Mouse (Mus musculus): ENCODE measurements around the gene Chd5. TPM values are rescaled to one million over a fixed set of nuclear protein-coding genes. Genes with fewer than 3 reads are reported as not detected.
A peak's percentile ranks its signal among the peaks of the same experiment; 100 is the strongest.

The Chd5 gene
- polyA plus RNA-seq, 1 experiment from 2014 or later = 0.07 TPM

DNA sequence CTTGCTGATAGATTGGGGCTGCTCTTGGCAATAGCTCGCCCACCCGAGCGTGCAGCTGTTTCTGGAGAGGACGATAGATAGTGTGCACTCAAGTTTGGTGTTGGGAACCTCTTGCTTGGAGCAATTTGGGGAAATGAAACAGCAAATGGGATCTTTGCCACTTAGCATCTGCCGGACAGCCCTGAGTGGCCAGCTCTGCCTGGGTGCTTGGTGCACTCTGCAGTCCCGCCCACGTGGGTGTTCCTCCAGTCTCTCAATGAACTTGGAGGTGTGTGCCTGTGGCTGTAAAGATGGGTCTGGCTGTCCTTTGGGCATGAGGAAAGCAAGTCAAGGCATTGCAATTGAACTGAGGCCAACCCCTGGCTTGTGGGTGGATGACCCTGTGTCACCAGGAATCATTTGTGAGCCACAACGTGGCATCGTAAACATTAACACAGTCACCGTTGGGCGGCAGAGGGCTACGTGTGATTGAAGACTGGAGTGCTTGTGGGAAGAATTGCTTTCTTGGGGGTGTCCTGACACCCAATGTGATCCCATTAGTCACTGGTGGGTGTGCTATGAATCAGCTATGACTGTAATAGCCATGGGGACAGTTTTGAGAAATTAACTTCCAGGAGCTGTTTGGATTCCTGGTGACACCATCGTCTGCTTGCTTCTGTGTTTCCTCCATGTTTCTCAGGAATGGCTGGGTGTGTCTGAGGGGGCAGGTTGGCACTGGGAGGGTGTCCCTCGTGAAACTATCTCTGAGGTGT is 15.6 kb downstream of the Chd5 start:
- DNase-seq (ENCODE audit: low spot score) = no peak

DNA sequence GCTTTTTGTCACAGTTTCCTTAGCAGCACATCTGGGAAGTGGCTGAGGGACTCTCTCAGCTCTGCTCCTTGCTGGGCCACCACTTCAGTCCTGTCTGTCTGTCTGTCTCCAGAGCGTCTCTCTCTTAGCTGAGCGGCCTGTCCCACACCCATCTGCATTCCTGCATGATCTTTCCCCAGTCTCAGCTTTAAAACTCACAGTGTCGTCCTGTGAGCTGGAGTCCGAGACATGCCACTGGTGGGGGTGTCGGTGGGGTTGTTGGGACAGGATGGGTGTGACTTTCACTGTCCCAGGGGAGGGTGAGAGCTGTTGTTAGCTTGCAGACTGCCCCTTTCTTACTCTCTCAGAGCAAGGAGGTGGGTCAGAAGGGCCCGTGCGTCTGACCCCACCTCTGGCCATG is 17.2 kb downstream of the Chd5 start:
- DNase-seq (ENCODE audit: low spot score) = no peak

DNA sequence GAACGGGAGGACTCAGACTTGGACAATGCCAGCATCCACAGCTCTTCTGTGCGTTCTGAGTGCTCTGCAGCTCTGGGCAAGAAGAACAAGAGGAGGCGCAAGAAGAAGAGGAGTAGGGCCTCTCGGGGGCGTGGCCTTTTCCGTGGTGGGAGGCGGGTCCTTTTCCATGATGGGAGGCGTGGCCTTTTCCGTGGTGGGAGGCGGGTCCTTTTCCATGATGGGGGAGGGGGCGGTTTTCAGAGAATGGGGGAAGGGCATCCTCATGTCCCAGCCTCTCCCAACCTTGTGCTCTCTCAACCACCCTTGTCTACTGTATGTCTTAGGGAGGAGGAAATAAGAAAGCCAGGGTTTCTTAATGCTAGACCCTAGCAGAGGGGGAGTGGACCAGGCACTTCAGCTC is 21.2 kb downstream of the Chd5 start:
- no peak for DNase-seq (ENCODE audit: low spot score)

DNA sequence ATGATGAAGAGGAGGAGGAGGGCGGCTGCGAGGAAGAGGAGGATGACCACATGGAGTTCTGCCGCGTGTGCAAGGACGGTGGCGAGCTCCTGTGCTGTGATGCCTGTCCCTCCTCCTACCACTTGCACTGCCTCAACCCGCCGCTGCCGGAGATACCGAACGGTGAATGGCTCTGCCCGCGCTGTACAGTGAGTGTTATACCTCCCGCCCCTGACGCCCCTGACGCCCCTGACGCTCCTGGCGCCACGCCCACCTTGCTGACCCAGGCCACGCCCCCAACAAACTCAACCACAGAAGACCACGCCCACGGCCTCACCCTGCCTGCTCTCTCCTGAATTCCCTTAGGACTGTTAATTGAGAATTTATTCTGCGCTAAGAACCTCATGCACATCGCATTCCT is 22.4 kb downstream of the Chd5 start:
- peak; percentile 39 for DNase-seq (ENCODE audit: low spot score)

DNA sequence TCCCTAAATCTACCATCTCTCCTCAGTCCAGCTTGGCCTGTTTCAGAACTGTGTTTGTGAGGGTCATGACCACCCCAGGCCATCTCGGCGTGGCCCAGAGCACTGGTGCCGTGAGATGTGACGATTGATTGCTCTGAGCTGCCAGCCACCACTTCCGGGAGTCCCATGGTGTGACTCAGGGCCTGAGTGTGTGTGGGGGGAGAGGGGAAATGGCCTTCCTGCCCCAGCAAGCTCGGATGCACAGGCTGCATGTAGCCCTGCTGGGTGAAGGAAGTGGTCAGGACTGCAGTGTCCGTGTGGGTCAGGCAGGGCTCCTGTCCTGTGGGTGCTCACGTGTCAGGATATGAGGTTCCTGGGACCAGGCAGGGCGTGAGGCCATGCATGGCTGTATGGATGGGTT is 23.7 kb downstream of the Chd5 start:
- no peak for DNase-seq (ENCODE audit: low spot score)

DNA sequence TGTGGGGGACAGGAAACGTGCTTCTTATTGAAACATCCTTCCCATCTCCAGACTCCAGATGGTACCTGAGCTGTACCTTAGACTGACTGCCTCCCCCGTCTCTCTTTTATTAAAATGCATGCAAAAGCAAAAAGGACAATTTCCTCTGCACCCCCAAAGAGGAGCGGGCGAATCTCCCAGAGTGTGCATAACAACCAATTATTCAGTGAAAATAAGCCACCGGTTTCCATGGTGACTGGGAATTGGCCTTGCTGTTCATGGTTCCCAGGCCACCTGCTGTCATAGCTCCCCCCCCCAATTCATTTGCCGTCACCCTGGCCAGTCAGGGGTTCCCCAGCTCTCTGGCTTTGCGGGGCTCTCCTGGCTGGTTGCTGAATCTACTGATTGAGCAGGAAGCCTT is 26.8 kb downstream of the Chd5 start:
- DNase-seq (ENCODE audit: low spot score) = no peak

DNA sequence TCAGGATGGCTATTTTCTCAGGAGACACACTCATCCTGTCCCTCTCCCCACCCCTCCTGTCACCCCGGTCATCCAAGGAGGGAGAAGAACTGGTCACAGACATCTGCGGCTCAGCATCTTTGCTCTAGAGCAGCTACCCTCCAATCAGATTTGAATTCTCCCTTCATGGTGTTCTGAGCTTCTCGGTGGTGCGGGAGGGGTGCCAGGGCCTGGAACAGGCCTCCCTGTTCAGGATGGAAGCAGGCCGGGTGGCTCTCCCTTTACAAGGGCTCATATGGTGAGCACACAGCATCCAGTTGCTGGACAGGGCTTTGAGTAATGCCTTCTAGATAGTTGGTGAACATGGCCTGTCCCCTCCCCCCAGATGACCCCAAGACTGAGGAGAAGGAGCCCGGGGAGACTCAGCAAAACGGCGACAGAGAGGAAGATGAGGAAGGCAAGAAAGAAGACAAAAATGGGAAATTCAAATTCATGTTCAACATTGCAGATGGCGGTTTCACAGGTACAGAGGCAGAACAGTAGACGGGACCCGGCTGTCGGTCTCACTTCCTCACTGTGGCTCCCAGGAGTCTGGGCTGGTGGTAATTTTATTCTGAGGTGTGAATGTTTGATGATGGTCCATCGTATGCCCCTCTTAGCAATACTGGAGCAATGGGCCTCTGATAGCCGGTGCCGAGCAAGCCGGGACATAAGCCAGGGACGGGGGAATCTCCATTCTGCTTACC is 44.2 kb downstream of the Chd5 start:
- DNase-seq (ENCODE audit: low spot score) = no peak

GRCm38 (mm10) chr4:152385644-152386043 is 47.2 kb downstream of the Chd5 start:
- DNase-seq (ENCODE audit: low spot score) = peak; percentile 31

- no peak for DNase-seq (ENCODE audit: low spot score)
Observed at GRCm38 (mm10) chr4:152392192-152392591, 53.7 kb downstream of the Chd5 start.

DNA sequence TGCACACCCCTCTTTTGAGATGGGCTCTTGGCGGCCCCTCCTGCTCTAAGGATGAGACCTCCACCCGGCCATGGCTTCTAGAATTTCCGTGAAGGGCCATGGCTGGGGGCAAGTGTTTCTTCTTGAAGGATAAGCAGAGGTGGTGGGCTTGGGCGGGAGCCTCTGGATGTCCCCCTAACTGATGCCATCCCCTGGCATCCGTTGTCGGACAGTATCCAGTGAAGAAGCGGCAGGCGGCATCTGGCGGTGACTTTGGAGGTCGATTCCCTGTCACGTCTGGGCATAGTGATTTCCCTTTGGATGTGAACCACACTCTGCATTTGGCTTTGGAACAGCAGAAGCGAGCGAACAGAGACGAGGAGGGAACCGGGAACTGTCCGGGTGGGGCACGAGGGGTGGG is 54.2 kb downstream of the Chd5 start:
- DNase-seq (ENCODE audit: low spot score) = no peak

DNA sequence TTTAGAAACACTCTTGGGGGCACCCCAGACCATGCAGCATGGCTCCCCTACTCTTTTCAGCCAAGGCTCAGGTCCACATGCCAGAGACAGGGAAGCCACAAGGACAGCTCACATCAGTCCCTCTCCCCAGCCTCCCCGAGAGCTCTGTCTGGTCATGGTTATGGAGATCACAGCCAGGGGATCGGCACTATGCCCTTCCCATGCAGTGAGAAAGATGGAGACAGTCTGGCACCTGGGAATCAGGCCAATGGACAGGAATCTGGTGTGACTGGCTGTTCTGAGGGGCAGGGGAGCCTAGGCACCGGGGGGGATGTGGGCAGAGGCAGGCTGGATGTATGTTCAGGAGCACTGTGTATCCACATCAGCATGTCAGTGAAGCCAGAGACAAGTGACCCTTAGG is 60.5 kb downstream of the Chd5 start:
- DNase-seq (ENCODE audit: low spot score) = no peak

DNA sequence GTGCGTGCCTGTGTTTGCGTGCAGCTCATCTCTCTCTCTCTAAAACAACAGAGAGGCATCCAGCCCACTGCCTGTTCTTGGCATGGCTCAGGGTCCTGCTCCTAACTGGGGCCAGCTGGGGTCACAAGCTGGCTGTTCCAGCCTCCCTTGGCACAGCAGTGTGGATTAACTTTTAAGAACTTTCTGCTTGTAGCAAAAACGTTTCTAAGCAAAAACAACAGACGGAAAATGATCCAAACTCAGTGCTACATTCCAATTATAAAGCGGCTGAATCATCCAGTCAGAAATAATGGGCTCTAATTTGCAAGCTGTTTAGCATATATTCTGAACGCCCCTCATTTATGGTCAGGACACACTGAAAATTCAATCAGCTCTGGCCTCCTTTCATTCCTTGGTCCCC is 66.7 kb downstream of the Chd5 start:
- no peak for DNase-seq (ENCODE audit: low spot score)

- DNase-seq (ENCODE audit: low spot score) = no peak
Observed at GRCm38 (mm10) chr4:152405671-152406201, 67.3 kb downstream of the Chd5 start.

DNA sequence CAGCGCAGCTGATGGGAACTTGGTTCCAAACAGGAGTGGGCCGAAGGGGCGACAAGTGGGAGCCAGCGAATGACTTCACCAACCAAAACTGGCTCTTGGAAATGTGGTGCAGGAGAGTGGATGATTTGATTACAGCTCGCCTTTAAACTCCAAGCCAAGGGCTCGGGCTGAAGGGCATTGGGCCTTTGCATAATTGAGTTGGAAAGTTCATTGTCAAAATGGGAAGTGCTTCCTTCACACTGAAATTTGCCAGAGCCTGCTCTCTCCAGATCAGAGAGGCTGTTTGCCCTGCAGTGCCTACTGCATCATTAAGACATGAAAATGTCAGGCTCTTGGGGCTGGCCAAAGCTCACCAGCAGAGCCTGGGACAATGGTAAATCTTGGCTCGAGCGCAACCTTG is 68.1 kb downstream of the Chd5 start:
- no peak for DNase-seq (ENCODE audit: low spot score)

DNA sequence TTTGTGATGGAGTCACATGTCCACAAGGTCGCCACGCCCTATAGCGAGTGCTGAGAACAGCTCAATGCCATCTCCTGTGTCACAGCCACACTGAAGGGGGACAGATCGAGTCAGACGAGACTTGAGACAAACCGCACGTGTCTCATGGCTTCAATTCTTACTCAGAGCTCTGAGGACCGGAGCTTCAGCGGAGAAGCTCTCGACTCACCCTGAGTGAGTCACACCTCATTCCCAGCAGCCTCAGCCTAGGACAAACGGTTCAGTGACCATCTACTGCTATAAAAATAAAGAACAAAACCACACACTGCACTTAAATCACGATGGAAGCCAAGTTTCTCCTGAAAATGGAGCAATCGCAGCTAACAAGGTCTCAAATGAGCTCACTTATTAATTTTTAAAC is 72.5 kb downstream of the Chd5 start:
- no peak for DNase-seq (ENCODE audit: low spot score)

- DNase-seq (ENCODE audit: low spot score) = no peak
Observed at GRCm38 (mm10) chr4:152412524-152413080, 74.2 kb downstream of the Chd5 start.

DNA sequence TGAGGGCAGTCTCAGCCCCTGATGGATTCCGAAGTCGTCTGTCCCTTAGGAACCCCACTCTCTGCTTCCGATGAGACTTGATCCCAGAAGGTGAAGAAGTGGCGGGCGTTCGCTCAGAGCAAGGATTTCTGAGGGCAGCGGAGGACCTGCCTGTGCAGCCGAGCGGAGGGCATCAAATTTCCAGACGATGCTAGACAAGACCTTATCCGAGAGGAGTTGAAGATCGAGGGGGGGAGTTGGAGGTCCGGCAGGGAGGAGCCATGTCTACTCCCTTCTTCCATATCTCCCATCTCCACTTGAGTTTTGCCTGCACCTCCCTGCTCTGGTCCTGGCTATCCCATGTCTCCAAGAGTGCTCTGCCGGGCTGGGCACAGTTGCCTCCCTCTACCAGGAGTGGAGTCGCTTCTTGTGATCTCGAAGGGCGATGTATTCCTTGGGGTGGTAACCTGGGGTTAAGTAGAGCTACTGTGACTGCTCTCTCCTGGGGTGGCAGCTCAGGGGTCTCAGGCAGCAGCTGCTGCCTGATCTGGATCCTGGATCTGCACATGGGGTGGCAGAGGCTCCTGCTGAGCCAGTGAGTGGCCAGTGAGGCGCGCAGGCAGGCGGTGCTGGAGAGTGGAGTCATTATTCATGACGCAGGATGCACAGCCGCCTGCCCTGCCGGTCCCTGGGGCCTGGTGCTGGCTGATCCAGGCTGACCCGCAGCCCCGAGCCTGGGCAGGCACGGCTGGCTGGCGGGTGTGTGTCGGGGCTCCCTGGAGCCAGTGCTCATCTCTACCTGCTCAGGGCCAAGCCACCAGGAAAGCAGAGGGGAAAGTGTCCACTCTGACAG is 80.0 kb downstream of the Chd5 start:
- no peak for DNase-seq (ENCODE audit: low spot score)

- no peak for DNase-seq (ENCODE audit: low spot score)
Observed at GRCm38 (mm10) chr4:152423576-152423975, 85.1 kb downstream of the Chd5 start.

- peak; percentile 33 for DNase-seq (ENCODE audit: low spot score)
Observed at GRCm38 (mm10) chr4:152424341-152424740, 85.9 kb downstream of the Chd5 start.

DNA sequence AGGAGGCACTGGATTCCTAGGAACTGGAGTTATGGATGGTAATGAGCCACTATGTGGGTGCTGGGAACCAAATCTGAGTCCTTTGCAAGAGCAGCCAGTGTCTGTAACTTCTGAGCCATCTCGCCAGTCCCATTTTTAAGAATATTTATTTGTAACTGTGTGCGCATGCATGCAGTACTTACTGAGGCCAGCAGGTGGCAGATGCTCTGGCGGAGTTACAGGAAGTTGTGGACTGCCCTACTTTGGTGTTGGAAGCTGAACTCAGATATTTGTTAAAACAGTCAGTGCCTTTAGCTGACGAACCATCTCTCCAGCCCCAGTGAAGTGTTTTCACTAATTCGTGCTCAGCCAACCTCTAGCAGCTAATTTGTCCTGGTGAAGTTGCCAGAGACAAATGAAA is 86.5 kb downstream of the Chd5 start:
- DNase-seq (ENCODE audit: low spot score) = peak; percentile 38

DNA sequence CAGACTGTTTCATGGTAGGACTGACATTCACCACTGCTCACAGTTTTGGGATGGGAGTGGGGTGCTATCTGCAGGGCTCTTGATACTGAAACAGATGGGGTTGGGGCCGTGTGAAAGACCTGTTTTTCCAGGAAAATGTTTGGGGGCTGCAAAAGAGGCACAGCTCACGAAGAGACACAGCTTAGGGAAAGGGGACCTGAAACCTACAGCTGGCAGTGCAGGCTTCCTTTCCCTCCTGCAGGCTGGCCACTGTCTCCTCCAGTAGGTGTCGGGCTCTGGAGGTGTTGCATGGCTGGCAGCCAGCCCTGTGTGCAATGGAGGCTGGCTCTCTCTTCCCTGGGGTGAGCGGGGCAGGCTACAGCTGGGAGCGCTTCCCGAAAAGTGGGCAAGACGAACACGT is 89.8 kb downstream of the Chd5 start:
- no peak for DNase-seq (ENCODE audit: low spot score)

DNA sequence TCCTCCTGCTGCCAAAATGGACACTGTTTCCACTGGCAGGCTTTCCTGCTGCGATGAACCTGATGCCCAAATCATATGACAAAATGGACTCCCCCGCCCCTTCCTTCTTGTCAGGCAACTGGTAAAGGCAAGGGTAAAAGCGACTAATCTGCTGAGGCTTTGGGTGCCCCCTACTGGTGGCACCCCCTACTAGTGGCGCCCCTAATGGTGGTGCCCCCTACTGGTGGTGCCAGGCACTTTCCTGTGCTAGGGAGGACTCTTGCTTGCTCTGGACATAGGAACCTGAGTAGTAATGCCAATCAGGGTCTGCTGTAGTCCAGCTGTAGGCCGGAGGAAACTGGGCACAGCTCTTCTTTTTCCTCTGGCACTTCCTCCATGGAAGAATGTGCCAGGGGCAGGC is 93.9 kb downstream of the Chd5 start:
- peak; percentile 53 for DNase-seq (ENCODE audit: low spot score)

Measured in thymus, postnatal 0 days (tissue).